Mouse (Mus musculus): ENCODE results near the gene Nxt2. TPM values are rescaled to one million over a fixed set of nuclear protein-coding genes. Genes with fewer than 3 reads are reported as not detected.

The Nxt2 gene
- total RNA-seq, 2 experiments from 2014 or later, result 21.2 to 25.6 TPM

Other genes starting within 250 kb of the Nxt2 start
- under 1 TPM; 0.81 to 0.88 TPM for gene Gucy2f, start 29.8 kb upstream of the Nxt2 start, total RNA-seq (2021)
- 10 to 100 TPM; 17.3 to 18.4 TPM for gene Kcne1l, start 79.5 kb downstream of the Nxt2 start, total RNA-seq (2021)
- 10 to 100 TPM; 67.5 to 72.3 TPM for gene Acsl4, start 163.8 kb downstream of the Nxt2 start, total RNA-seq (2021)

Data from layer of hippocampus, postnatal 14 days (tissue).